Mouse (Mus musculus) embryonic facial prominence, embryonic 15.5 days (tissue): ENCODE results near the gene Gpatch1. TPM values are rescaled to one million over a fixed set of nuclear protein-coding genes. Genes with fewer than 3 reads are reported as not detected.
"Not testable (repeated sequence)": the region's sequence is repeated elsewhere in the genome, so short reads cannot be mapped to it uniquely, and the experiment has no call there.

Source experiments
- ATAC-seq: fragments of 200-750 bp; cut with Nextera tagmentation; 2 replicates; pipeline ENCODE4 v1.8.0; 2017; ENCODE audit warnings: low read depth, moderate TSS enrichment; ENCODE audit not compliant: insufficient number of reproducible peaks, low FRiP score, low TSS enrichment
- H3K27ac ChIP-seq: fragments of 300-500 bp; sonication (generic); replicated peaks from 2 replicates; pipeline ENCODE4 v1.5.1; 2015; ENCODE audit warnings: mild to moderate bottlenecking, inconsistent platforms
- H3K27me3 ChIP-seq: fragments of 300-500 bp; sonication (generic); 2 replicates; pipeline ENCODE4 v1.6.1; 2015; ENCODE audit warnings: inconsistent platforms
- H3K36me3 ChIP-seq: fragments of 300-500 bp; sonication (generic); 2 replicates; pipeline ENCODE4 v1.6.1; 2015; ENCODE audit warnings: mild to moderate bottlenecking, inconsistent platforms
- H3K4me1 ChIP-seq: fragments of 300-500 bp; sonication (generic); 2 replicates; pipeline ENCODE4 v1.6.1; 2015; ENCODE audit warnings: inconsistent platforms
- H3K4me2 ChIP-seq: fragments of 300-500 bp; sonication (generic); replicated peaks from 2 replicates; pipeline ENCODE4 v1.6.1; 2015; ENCODE audit warnings: mild to moderate bottlenecking, inconsistent platforms
- H3K4me3 ChIP-seq: fragments of 300-500 bp; sonication (generic); replicated peaks from 2 replicates; pipeline ENCODE4 v1.5.1; 2015; ENCODE audit warnings: mild to moderate bottlenecking, inconsistent platforms
- H3K9ac ChIP-seq: fragments of 300-500 bp; sonication (generic); 2 replicates; pipeline ENCODE4 v1.6.1; 2015; ENCODE audit warnings: inconsistent platforms
- H3K9me3 ChIP-seq: fragments of 300-500 bp; sonication (generic); replicated peaks from 2 replicates; pipeline ENCODE4 v1.6.1; 2016; ENCODE audit warnings: inconsistent platforms
- WGBS: fragments of 180-500 bp; shearing (Covaris S2); methylation state at CpG from one replicate; pipeline ENCODE4 v1.1.7; 2015; 5-methylcytosine and 5-hydroxymethylcytosine counted together
- polyA plus RNA-seq: library from polyadenylated mRNA; unstranded; fragments of >200 nt; fragmentation: Nextera tagmentation; extraction: Ambion mirVana; gene quantifications from 2 replicates; pipeline ENCODE4 v1.2.1, GENCODE M21; 2015

Gpatch1 gene
- polyA plus RNA-seq, 1 experiment from 2014 or later: 17.2 TPM

DNA sequence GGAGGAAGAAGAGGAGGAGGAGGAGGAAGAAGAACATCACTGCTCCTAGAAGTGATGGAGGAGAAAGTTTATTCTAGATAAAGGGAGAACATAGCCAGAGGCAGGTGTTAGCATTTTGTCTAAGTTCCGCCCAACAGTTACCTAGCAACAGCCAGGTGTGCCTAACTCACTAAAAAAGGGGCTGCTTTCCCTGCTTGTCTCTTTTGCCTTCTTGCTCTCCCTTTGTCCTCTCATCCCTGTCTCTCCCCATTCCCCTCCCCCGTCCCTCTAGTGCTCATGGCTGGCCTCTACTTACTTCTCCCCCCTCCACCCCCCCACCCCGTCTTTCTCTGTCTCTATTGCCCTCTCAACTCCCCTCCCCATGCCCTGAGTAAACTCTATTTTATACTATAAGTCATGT, 3.9 kb upstream of the Gpatch1 start:
- Histone ChIP-seq H3K9me3 (no peaks in the 10 kb centered on the region), H3K36me3 (no peaks in the 10 kb centered on the region), H3K4me3 (no peak overlapping the region), H3K4me2 (no peak overlapping the region), H3K9ac (no peak overlapping the region), H3K4me1 (peaks cover 12% of the 10 kb centered on the region), H3K27me3 (no peaks in the 10 kb centered on the region), H3K27ac (no peak overlapping the region)
- no peak for ATAC-seq
- WGBS: 30% methylated on average over 3 of the region's 3 CpGs

DNA sequence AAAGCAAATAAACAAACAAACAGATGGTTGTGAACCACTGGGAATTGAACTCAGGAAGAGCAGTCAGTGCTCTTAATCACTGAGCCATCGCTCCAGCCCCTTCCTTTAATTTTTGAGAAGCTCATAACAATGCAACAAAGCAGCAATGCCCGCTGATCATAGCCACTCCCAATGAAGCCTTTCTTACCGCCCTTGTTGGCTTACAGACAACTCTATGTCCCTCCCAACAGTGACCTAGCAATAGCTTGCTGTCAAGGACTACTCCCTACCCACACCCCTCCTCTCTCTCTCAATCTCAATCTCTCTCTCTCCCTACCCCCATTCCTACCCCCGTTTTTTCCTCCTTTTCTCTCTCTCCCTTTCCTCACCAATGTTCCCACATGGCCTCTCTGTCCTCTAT, 1.5 kb upstream of the Gpatch1 start:
- H3K4me3 ChIP-seq: no peak overlapping the region
- no peak for ATAC-seq
- no peak overlapping the region for H3K9ac ChIP-seq
- peaks cover 15% of the 10 kb centered on the region for H3K4me1 ChIP-seq
- H3K4me2 ChIP-seq: no peak overlapping the region
- H3K27me3 ChIP-seq: no peaks in the 10 kb centered on the region
- no peaks in the 10 kb centered on the region for H3K36me3 ChIP-seq
- WGBS: 75% methylated on average over 4 of the region's 4 CpGs
- no peak overlapping the region for H3K27ac ChIP-seq
- H3K9me3 ChIP-seq: no peaks in the 10 kb centered on the region

DNA sequence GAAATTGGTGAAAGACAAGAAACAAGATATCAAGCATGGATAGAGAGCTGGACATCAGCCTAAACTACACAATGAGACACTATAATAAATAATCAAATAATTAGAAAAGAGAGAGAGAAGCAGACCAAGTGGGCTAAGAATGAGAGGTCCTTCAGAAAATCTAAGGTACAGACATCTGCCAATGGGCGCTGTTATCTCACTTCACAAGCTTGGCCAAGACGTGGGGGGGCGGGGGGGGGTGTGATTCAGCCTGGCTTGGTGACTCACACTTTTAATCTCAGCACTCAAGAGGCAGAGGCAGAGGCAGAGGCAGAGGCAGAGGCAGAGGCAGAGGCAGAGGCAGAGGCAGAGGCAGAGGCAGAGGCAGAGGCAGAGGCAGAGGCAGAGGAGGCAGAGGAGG, 981 bp upstream of the Gpatch1 start:
- not testable (repeated sequence) for H3K4me2 ChIP-seq, H3K9me3 ChIP-seq, ATAC-seq, H3K4me3 ChIP-seq, H3K27ac ChIP-seq, H3K36me3 ChIP-seq, H3K27me3 ChIP-seq, H3K9ac ChIP-seq
- H3K4me1 ChIP-seq: peaks cover 15% of the 10 kb centered on the region
- WGBS: 58% methylated on average over 3 of the region's 3 CpGs

DNA sequence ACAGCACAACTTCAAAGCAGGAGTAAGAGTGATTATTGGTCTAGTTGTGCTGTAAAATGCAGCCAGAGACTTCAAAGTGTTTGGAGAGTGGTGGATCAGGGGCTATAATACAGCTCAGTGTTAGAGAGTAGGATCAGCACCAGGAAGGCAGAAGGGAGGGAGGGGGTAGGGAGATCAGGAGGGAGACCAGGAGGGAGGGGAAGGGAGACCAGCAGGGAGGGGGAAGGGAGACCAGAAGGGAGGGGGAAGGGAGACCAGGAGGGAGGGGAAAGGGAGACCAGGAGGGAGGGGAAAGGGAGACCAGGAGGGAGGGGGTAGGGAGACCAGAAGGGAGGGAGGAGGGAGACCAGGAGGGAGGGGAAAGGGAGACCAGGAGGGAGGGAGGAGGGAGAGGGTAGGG, 4.1 kb downstream of the Gpatch1 start:
- no peaks in the 10 kb centered on the region for H3K9me3 ChIP-seq
- no peak for ATAC-seq
- peaks cover 9% of the 10 kb centered on the region for H3K4me1 ChIP-seq
- H3K27me3 ChIP-seq: no peaks in the 10 kb centered on the region
- no peak overlapping the region for H3K9ac ChIP-seq
- no peak overlapping the region for H3K27ac ChIP-seq
- peaks cover 19% of the 10 kb centered on the region for H3K36me3 ChIP-seq
- no peak overlapping the region for H3K4me3 ChIP-seq
- no peak overlapping the region for H3K4me2 ChIP-seq

DNA sequence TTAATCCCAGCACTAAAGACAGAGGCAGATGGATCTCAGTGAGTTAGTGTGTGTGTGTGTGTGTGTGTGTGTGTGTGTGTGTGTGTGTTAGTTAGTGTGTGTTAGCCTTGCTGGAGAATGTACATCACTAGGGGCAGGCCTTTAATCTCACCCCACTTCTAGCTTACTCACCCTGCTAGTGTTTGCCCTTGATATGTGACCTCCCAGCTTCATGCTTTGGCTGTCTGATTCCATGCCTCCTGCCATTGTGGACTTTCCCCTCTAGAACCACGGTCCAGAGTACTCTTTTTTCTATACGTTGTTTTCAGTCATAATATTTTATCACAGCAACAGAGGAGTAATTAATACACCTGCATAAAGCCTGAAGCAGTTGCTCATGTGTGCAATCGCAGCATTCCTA, 7.0 kb downstream of the Gpatch1 start:
- H3K4me1 ChIP-seq: no peaks in the 10 kb centered on the region
- H3K4me3 ChIP-seq: no peak overlapping the region
- H3K27ac ChIP-seq: no peak overlapping the region
- no peak overlapping the region for H3K4me2 ChIP-seq
- no peak overlapping the region for H3K9ac ChIP-seq
- no peak for ATAC-seq
- 92% methylated on average over 3 of the region's 3 CpGs for WGBS
- no peaks in the 10 kb centered on the region for H3K9me3 ChIP-seq
- H3K36me3 ChIP-seq: peaks cover 47% of the 10 kb centered on the region
- no peaks in the 10 kb centered on the region for H3K27me3 ChIP-seq

DNA sequence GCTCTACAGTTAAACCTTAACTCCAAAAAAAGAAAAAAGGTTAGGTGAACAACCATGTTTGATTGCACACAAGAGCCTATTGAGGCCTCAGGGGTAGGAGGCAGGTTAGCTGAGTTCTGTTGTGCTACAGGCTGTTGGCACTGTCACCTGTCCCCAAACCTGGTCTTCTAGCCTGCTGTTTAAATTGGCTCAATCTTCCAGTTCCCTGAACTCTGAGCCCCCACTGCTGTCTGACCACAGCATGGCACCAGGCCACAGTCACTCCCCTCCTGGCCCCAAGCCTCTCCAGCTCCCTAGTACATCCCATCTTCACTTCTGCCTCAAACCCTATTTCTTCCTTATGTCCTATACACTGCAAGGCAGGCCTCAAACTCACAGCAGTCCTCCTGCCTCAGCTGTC, 17.4 kb downstream of the Gpatch1 start:
- Histone ChIP-seq H3K4me2 (no peak overlapping the region), H3K4me3 (no peak overlapping the region), H3K27ac (no peak overlapping the region), H3K9me3 (no peaks in the 10 kb centered on the region), H3K36me3 (peaks cover 62% of the 10 kb centered on the region), H3K27me3 (no peaks in the 10 kb centered on the region), H3K4me1 (no peaks in the 10 kb centered on the region), H3K9ac (no peak overlapping the region)
- ATAC-seq: no peak

DNA sequence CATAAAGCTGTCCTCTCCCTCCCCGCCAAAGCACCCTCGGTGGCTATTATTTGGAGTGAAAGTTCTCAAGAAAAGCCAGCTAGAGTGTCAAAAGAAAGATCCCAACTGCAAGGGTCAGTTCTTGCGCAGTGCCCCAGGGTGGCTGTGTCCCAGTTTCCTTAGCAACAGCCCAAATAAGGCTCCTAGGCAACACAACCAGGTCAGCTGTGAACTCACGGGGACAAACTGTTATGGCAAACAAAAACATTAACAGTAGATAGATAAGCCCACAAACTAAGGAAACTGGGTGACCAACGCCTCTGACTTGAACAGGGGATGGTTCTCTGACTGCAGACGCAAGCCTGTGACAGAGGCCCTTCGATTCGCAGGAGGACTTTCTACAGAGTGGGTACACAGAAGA, 18.6 kb downstream of the Gpatch1 start:
- no peak overlapping the region for H3K4me3 ChIP-seq
- WGBS: 82% methylated on average over 8 of the region's 8 CpGs
- H3K4me2 ChIP-seq: no peak overlapping the region
- H3K36me3 ChIP-seq: peaks cover 62% of the 10 kb centered on the region
- H3K9me3 ChIP-seq: no peaks in the 10 kb centered on the region
- no peak overlapping the region for H3K9ac ChIP-seq
- H3K27ac ChIP-seq: no peak overlapping the region
- H3K4me1 ChIP-seq: no peaks in the 10 kb centered on the region
- ATAC-seq: no peak
- no peaks in the 10 kb centered on the region for H3K27me3 ChIP-seq

DNA sequence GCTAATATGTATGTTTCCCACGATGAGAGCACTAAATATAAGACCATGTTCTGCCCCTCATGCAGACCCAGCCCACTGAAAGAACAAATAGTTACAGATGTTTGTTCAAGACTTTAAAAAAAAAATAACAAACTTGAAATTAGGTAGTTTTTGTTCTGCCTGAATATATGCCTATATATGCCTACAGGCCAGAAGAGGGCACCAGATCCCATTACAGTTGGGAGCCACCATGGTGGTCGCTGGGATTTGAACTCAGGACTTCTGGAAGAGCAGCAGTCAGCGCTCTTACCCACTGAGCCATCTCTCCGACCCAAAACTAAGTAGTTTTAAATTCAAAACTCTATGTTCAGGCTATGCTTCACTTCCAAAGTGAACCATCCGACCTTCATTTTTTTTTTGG, 20.4 kb downstream of the Gpatch1 start:
- Histone ChIP-seq H3K27ac (no peak overlapping the region), H3K9ac (no peak overlapping the region), H3K4me2 (no peak overlapping the region), H3K4me1 (no peaks in the 10 kb centered on the region), H3K9me3 (no peaks in the 10 kb centered on the region), H3K4me3 (no peak overlapping the region), H3K36me3 (peaks cover 65% of the 10 kb centered on the region), H3K27me3 (no peaks in the 10 kb centered on the region)
- ATAC-seq: no peak
- WGBS: 86% methylated on average over 5 of the region's 5 CpGs

DNA sequence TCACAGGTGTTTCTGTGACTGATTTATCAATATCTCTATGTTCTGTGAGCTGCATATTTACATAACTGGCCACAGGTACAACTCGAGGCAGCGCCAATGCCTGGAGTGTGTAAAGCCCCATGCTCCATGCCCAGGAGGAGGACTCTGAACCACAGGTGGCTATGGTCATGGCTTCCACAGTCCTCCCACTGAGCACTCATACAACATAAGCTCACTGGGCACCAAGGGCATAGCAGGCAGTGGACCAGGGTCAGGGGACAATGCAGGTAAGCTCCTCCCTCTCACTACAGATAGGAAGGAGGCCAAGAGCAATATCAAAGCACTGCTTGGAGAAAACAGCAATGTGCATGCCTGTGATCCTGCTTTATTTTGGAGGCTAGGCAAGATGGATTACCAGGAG, 22.6 kb downstream of the Gpatch1 start:
- Histone ChIP-seq H3K4me1 (no peaks in the 10 kb centered on the region), H3K4me2 (no peak overlapping the region), H3K4me3 (no peak overlapping the region), H3K27me3 (no peaks in the 10 kb centered on the region), H3K9me3 (no peaks in the 10 kb centered on the region), H3K36me3 (peaks cover 65% of the 10 kb centered on the region), H3K27ac (no peak overlapping the region), H3K9ac (no peak overlapping the region)
- WGBS: 92% methylated on average over 2 of the region's 2 CpGs
- ATAC-seq: no peak

DNA sequence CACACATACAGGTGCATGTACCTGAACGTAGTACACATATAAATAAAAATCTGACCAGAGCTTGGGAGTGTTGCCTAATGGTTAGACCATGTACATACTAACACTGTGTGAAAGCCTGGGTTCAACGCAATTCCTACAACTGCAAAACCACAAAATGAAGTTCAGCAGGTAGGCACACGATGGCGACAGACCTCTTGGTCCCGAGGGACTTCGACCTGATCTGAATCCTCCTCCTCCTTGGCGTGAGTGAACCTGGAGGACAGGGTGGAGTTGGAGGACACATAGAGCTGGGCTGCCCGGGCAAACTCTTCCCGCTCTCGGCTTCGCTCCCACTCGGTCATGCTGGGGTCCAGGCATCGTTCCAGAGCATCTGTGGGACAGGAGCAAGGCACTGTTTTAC, 24.8 kb downstream of the Gpatch1 start:
- Histone ChIP-seq H3K4me1 (no peaks in the 10 kb centered on the region), H3K4me2 (no peak overlapping the region), H3K27me3 (no peaks in the 10 kb centered on the region), H3K4me3 (no peak overlapping the region), H3K9me3 (no peaks in the 10 kb centered on the region), H3K27ac (no peak overlapping the region), H3K36me3 (peaks cover 72% of the 10 kb centered on the region), H3K9ac (no peak overlapping the region)
- no peak for ATAC-seq
- whole genome bisulfite sequencing: 91% methylated on average over 13 of the region's 13 CpGs

DNA sequence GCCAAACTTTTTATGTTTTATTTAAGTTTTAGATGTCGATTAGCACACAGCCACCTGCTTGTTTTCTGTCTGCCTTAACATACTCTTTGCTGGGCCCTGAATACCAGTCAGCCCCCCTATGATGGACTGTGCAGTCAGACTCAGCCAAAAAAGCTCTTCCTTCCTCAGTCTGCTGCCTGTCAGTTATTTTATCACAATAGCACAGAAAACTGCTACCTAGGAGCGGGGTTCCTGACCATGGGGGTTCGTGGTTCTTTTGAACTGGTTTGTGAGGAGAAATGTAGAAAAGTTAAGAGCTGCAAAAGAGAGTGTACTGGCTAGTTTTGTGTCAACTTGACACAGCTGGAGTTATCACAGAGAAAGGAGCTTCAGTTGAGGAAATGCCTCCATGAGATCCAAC, 39.3 kb downstream of the Gpatch1 start:
- ATAC-seq: no peak
- peaks cover 77% of the 10 kb centered on the region for H3K36me3 ChIP-seq
- H3K4me3 ChIP-seq: no peak overlapping the region
- H3K9ac ChIP-seq: no peak overlapping the region
- H3K4me2 ChIP-seq: no peak overlapping the region
- H3K27ac ChIP-seq: no peak overlapping the region
- no peaks in the 10 kb centered on the region for H3K27me3 ChIP-seq
- H3K4me1 ChIP-seq: no peaks in the 10 kb centered on the region
- peaks cover 17% of the 10 kb centered on the region for H3K9me3 ChIP-seq
- 88% methylated on average over 3 of the region's 3 CpGs for WGBS

DNA sequence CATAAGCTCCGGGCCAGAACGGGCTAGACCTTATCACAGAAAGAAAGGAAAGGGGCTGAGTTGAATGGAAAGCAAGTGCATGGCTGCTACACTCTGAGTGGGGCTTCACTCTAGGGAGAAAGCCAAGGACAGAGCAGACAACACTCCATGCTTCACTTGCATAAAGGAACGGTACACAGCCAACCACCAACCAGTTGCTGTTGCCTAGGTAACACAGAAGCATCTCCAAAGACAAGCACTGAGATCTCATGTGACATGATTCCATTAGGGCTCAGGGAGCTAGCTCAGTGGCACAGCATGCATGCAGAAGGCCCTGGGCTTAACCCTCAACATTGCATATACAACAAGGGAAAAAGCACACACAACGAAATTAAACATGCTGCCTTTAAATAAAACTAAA, 40.8 kb downstream of the Gpatch1 start:
- H3K4me3 ChIP-seq: no peak overlapping the region
- peaks cover 17% of the 10 kb centered on the region for H3K9me3 ChIP-seq
- H3K9ac ChIP-seq: no peak overlapping the region
- WGBS: 73% methylated on average over 4 of the region's 4 CpGs
- H3K4me1 ChIP-seq: no peaks in the 10 kb centered on the region
- no peak overlapping the region for H3K27ac ChIP-seq
- no peak for ATAC-seq
- no peak overlapping the region for H3K4me2 ChIP-seq
- peaks cover 64% of the 10 kb centered on the region for H3K36me3 ChIP-seq
- no peaks in the 10 kb centered on the region for H3K27me3 ChIP-seq
